Mouse (Mus musculus): ENCODE results near the gene Adarb2. TPM values are rescaled to one million over a fixed set of nuclear protein-coding genes. Genes with fewer than 3 reads are reported as not detected.

Gene Adarb2
- polyA plus RNA-seq, 1 experiment from 2014 or later = 0.18 TPM

DNA sequence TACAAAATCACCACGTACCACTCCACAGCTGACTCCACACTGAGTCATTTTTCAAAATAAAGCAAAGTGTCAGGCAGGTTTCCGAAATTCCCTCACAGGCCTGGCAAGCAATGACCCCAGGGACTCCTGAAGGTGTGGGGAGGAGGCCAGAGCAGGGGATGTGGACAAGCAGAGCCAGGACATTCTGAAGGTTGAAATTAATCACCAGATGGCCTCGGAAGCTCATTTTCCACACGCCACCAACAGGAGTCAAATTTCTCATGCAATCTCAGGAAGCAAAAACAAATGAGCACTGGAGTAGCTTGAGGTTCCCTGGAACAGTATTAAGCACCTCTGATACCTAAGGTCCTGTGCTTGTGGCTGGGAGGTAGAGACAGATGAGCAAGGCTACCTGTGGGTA, 580.0 kb downstream of the Adarb2 start:
- no peak overlapping the region for H3K4me2 ChIP-seq (replicated peaks; ENCODE audit: low read depth)
- H3K4me3 ChIP-seq (ENCODE audit: low read depth, low read length) = no peak overlapping the region
- H3K9ac ChIP-seq (ENCODE audit: low read length) = no peak overlapping the region
- DNase-seq (ENCODE audit: low spot score) (no peak), ATAC-seq (ENCODE audit: low FRiP score, low TSS enrichment) (no peak)
- H3K27me3 ChIP-seq (ENCODE audit: control insufficient read depth, insufficient read depth, low read length) = no peaks in the 10 kb centered on the region
- WGBS = 31% methylated on average over 4 of the region's 4 CpGs
- H3K4me1 ChIP-seq (replicated peaks; ENCODE audit: control insufficient read depth, insufficient read depth) = no peaks in the 10 kb centered on the region
- TF ChIP-seq EP300 (optimal IDR thresholded peaks at IDR 0.05) = no peak
- no peak for TF ChIP-seq CTCF (IDR thresholded peaks at IDR 0.05; ENCODE audit: low read depth)
- no peak overlapping the region for H3K27ac ChIP-seq (replicated peaks)
- H3K36me3 ChIP-seq (ENCODE audit: control insufficient read depth, insufficient read depth, low read length) = no peaks in the 10 kb centered on the region
- H3K9me3 ChIP-seq (ENCODE audit: control insufficient read depth, low read length) = no peaks in the 10 kb centered on the region

DNA sequence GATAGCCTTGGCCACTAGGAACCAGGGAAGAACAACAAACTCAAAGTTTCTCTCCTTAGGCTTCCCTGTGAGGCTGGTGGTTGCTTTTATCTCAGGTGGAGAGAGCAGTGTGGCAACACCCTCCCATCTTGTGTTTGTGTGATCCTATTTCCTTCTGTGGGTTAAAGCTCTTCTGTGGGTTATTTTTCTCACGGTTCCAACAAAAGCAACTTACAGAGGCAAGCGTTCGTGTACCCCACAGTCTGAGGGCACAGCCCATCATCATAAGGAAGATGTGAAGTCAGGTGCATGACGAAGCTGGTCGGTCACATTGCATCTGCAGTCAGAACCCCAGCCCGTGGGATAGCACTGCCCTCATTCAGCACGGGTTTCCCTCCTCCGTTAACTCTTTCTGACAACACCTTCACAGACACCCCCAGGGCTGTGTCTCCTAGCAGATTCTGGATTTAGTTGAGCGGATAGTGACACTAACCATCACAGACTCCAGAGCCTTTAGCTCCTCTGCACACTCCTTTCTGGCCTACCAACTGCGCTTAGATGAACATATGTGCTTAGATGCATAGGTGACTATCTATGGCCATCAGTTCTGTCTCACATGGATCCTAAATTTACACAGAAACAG, 581.1 kb downstream of the Adarb2 start:
- H3K9me3 ChIP-seq (ENCODE audit: control insufficient read depth, low read length) = no peaks in the 10 kb centered on the region
- H3K4me2 ChIP-seq (replicated peaks; ENCODE audit: low read depth) = no peak overlapping the region
- DNase-seq (ENCODE audit: low spot score) = no peak
- H3K27me3 ChIP-seq (ENCODE audit: control insufficient read depth, insufficient read depth, low read length) = no peaks in the 10 kb centered on the region
- 82% methylated on average over 10 of the region's 10 CpGs for WGBS
- no peak overlapping the region for H3K27ac ChIP-seq (replicated peaks)
- no peaks in the 10 kb centered on the region for H3K36me3 ChIP-seq (ENCODE audit: control insufficient read depth, insufficient read depth, low read length)
- no peak overlapping the region for H3K9ac ChIP-seq (ENCODE audit: low read length)
- no peaks in the 10 kb centered on the region for H3K4me1 ChIP-seq (replicated peaks; ENCODE audit: control insufficient read depth, insufficient read depth)
- no peak for ATAC-seq (ENCODE audit: low FRiP score, low TSS enrichment)
- H3K4me3 ChIP-seq (ENCODE audit: low read depth, low read length) = no peak overlapping the region
- TF ChIP-seq EP300 (optimal IDR thresholded peaks at IDR 0.05) (no peak), CTCF (IDR thresholded peaks at IDR 0.05; ENCODE audit: low read depth) (no peak)

DNA sequence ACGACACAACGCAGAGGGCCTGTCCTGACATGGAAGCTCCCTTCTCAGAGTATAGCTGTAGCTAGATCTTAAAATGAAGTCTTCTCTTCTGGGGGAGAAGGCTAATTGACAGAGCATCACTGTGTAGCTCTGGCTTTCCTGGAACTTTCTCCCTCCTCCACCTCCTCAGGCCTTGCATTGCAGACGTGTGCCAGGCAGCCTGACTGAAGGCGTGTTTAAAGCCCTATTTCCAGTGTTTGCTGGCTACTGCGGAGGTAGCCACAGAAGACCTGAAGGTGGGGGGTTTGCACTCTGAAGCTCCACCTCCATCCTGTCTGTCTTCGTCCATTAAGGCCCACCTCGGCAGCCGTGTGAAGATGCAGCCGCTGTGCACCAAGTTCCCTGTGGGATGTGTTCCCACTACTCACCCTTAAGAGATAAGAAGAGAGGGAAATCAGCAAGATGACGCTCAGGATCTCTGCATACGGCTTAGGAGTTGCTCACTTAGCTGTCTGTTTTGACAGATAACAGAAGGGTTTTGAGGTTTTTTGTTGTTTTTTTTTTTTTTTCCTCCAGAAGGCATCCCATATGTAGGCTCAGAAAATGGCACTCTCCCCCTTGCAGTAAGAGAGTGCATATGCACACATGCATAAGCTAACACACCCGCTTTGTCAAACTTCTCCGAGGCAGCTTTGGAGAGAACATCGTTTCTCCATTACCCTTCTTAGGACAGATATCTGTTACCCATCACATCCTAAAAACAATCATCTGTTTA, 581.8 kb downstream of the Adarb2 start:
- TF ChIP-seq CTCF (IDR thresholded peaks at IDR 0.05; ENCODE audit: low read depth) = no peak
- no peak for TF ChIP-seq EP300 (optimal IDR thresholded peaks at IDR 0.05)
- H3K9ac ChIP-seq (ENCODE audit: low read length) = no peak overlapping the region
- H3K4me3 ChIP-seq (ENCODE audit: low read depth, low read length) = no peak overlapping the region
- H3K36me3 ChIP-seq (ENCODE audit: control insufficient read depth, insufficient read depth, low read length) = no peaks in the 10 kb centered on the region
- DNase-seq (ENCODE audit: low spot score) (no peak), ATAC-seq (ENCODE audit: low FRiP score, low TSS enrichment) (no peak)
- no peak overlapping the region for H3K4me2 ChIP-seq (replicated peaks; ENCODE audit: low read depth)
- H3K27ac ChIP-seq (replicated peaks) = no peak overlapping the region
- no peaks in the 10 kb centered on the region for H3K27me3 ChIP-seq (ENCODE audit: control insufficient read depth, insufficient read depth, low read length)
- no peaks in the 10 kb centered on the region for H3K4me1 ChIP-seq (replicated peaks; ENCODE audit: control insufficient read depth, insufficient read depth)
- 69% methylated on average over 14 of the region's 14 CpGs for WGBS
- H3K9me3 ChIP-seq (ENCODE audit: control insufficient read depth, low read length) = no peaks in the 10 kb centered on the region

DNA sequence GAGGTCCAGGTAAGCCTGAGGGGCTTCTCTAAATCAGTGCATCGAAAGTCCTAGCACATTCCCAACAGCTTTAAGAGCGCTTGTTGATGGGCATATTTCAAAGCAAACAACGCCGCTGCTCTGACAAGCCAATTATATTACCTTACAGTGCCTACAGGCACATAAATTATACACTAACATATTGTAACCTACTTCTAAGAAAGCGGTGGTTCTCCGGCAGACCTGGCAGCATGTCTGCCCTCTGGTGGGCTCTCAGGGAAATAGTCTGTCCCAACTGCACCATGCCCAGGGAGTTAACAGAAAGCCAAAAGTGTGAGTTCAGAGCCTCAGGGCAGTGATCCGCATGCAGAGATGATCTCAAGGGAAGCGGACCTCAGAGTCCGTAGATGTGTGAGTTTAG, 582.5 kb downstream of the Adarb2 start:
- no peak for ATAC-seq (ENCODE audit: low FRiP score, low TSS enrichment)
- H3K4me2 ChIP-seq (replicated peaks; ENCODE audit: low read depth) = no peak overlapping the region
- no peaks in the 10 kb centered on the region for H3K27me3 ChIP-seq (ENCODE audit: control insufficient read depth, insufficient read depth, low read length)
- TF ChIP-seq EP300 (optimal IDR thresholded peaks at IDR 0.05) (no peak), CTCF (IDR thresholded peaks at IDR 0.05; ENCODE audit: low read depth) (peak; percentile 89)
- H3K36me3 ChIP-seq (ENCODE audit: control insufficient read depth, insufficient read depth, low read length) = no peaks in the 10 kb centered on the region
- H3K4me1 ChIP-seq (replicated peaks; ENCODE audit: control insufficient read depth, insufficient read depth) = no peaks in the 10 kb centered on the region
- peak; percentile 57 for DNase-seq (ENCODE audit: low spot score)
- no peak overlapping the region for H3K9ac ChIP-seq (ENCODE audit: low read length)
- H3K4me3 ChIP-seq (ENCODE audit: low read depth, low read length) = no peak overlapping the region
- no peaks in the 10 kb centered on the region for H3K9me3 ChIP-seq (ENCODE audit: control insufficient read depth, low read length)
- WGBS = 33% methylated on average over 9 of the region's 9 CpGs
- no peak overlapping the region for H3K27ac ChIP-seq (replicated peaks)

DNA sequence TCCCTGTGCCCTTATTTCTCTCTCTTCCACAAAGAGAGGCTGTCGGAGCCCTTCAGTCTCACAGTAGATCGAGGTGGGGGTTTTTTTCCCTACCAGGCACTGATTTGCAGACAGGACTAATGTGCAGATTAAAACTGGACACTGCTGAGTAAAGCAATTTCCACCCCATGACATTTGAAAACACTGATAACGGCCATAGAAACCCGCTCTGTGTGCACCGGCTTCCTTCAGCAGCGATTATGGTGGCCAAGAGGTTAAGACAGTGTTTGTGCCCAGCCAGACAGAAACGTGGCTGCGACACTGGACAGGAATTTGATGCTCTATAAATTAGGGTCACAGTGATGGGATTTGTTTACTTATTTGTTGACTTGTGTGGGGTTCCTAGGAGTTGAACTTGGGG, 590.6 kb downstream of the Adarb2 start:
- no peaks in the 10 kb centered on the region for H3K4me1 ChIP-seq (replicated peaks; ENCODE audit: control insufficient read depth, insufficient read depth)
- no peaks in the 10 kb centered on the region for H3K36me3 ChIP-seq (ENCODE audit: control insufficient read depth, insufficient read depth, low read length)
- no peak for TF ChIP-seq CTCF (IDR thresholded peaks at IDR 0.05; ENCODE audit: low read depth)
- no peak for TF ChIP-seq EP300 (optimal IDR thresholded peaks at IDR 0.05)
- ATAC-seq (ENCODE audit: low FRiP score, low TSS enrichment) = no peak
- no peak overlapping the region for H3K4me3 ChIP-seq (ENCODE audit: low read depth, low read length)
- H3K9me3 ChIP-seq (ENCODE audit: control insufficient read depth, low read length) = no peaks in the 10 kb centered on the region
- no peak overlapping the region for H3K4me2 ChIP-seq (replicated peaks; ENCODE audit: low read depth)
- no peak overlapping the region for H3K27ac ChIP-seq (replicated peaks)
- WGBS = 64% methylated on average over 8 of the region's 8 CpGs
- DNase-seq (ENCODE audit: low spot score) = no peak
- H3K27me3 ChIP-seq (ENCODE audit: control insufficient read depth, insufficient read depth, low read length) = no peaks in the 10 kb centered on the region
- H3K9ac ChIP-seq (ENCODE audit: low read length) = no peak overlapping the region

DNA sequence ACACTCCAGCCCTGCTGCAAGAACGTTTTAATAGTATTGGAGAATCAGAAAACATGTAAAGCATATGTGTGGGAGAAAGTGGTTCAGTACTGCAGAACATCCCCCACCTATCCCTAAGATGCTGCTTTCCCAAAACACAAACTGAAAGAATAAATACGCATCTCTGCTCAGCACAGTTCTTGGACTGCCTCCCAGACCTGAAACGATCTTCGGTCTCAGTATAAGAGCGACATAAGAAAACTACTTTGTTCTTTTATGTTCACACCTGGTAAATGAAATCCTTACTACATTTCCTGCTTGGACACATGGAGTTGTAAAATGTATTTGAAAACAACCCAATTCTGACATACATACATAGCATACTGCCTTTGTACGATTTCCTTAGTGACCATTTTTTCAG, 597.9 kb downstream of the Adarb2 start:
- no peak overlapping the region for H3K9ac ChIP-seq (ENCODE audit: low read length)
- no peak for DNase-seq (ENCODE audit: low spot score)
- H3K4me3 ChIP-seq (ENCODE audit: low read depth, low read length) = no peak overlapping the region
- 70% methylated on average over 6 of the region's 6 CpGs for WGBS
- no peak for ATAC-seq (ENCODE audit: low FRiP score, low TSS enrichment)
- H3K36me3 ChIP-seq (ENCODE audit: control insufficient read depth, insufficient read depth, low read length) = no peaks in the 10 kb centered on the region
- H3K27me3 ChIP-seq (ENCODE audit: control insufficient read depth, insufficient read depth, low read length) = no peaks in the 10 kb centered on the region
- no peak overlapping the region for H3K4me2 ChIP-seq (replicated peaks; ENCODE audit: low read depth)
- TF ChIP-seq EP300 (optimal IDR thresholded peaks at IDR 0.05) = no peak
- H3K4me1 ChIP-seq (replicated peaks; ENCODE audit: control insufficient read depth, insufficient read depth) = no peaks in the 10 kb centered on the region
- no peak overlapping the region for H3K27ac ChIP-seq (replicated peaks)
- no peaks in the 10 kb centered on the region for H3K9me3 ChIP-seq (ENCODE audit: control insufficient read depth, low read length)
